Mouse (Mus musculus) urinary bladder, postnatal 0 days (tissue): ENCODE data around the gene Gm13199. TPM values are rescaled to one million over a fixed set of nuclear protein-coding genes. Genes with fewer than 3 reads are reported as not detected.

Source experiments
- polyA plus RNA-seq: library from polyadenylated mRNA; unstranded; fragments of >200 nt; fragmentation: Nextera tagmentation; extraction: Ambion mirVana; gene quantifications from 2 replicates; pipeline ENCODE4 v1.2.1, GENCODE M21; 2015

Gm13199 gene
- 0.28 TPM in 1 of 2 replicates, not detected in the other for polyA plus RNA-seq

DNA sequence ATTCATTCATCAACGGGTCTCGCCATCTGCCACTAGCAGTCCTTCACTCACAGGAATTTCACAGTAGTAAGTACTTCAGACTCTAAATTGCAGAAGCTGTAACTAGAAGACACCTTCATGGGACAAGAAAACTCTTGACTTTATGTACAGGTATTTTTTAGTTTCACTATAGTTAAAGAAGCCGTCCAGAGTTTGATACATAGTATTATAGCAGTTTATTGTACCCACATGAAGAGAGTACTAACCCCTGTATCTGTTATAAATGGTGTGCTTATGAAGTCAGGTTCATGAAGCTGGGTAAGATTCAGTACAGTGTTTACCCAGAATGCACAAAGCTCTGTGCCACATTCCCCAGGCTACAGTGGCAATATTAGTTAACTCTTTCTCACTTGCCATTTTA, at the start of gene Gm13199:
Gene Gm13199 (minus strand): TSS at position 101 of the 400 bp plus-strand sequence.

DNA sequence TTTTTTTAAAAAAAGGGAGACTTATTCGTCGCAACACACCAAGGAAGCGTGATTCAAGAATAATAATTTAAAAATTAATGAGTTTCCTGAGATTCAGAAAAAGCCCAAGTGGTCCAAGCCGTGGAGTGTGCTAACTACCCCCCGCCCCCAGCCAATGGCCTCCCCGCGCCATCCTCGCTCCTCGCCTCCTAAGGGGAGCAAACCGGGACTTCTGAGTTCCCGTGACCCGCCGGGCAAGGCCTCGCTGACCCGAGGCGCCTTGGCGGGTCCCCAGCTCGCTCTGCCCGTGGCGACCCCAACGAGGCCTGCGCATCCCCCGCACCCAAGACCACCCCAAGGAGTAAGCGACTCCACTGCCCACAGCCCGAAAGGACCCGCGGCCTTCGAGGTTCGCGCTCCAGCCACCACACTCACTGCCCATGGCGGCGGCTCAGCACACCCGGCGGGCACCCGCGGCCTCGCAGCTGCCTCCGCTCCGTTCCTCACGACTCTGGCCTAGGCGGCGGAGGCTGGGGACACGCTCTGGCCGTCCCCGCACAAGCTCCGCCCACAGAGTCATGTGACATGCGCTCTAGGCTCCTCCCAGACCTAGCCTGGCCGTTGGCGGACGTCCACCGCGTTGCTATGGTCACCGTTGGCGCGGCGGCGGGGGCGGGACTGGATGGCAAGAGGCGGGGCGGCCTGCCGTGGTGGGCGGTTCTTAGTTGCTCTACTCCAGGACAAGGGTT, 32.3 kb upstream of the Gm13199 start, which contains the start of gene Sec61a2:
Gene Sec61a2 (minus strand): TSS at position 590 of the 728 bp plus-strand sequence.

DNA sequence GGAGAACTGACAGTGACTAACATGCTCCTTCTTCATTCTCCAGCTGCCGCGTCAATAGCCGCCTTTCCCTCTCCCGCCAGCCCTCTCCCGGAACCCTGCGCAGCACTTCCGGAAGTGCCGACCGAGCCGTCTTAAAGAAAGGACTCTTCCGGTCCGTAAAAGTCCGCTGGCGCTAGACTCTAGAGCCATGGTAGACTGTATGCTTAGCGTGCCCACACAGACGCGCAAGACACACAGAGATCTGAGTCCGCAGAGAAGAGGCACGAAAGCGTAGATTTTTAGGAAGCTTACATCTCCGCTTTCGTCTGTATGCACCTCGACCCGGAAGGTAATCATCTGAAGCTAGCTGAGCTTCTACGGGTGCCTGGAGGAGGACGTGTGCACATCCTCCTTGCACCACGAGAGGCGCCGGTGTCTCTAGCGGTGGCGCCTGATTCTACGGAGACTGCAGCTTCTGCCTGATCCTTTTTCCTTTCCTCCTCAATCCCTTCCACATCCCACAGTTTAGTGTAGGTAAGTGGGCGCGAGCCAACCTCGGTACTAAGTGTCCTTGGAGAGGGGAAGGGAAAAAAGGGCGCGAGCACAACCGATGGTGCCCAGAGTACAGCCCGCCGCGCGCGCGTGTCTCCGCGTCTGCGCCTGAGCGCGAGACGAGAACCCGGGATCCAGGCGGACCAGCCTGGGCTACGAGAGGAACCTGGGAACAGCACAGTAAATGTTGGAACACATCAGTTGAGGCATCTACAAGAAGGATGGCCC, 17.7 kb downstream of the Gm13199 start, which contains the start of the genes Nudt5 and Cdc123:
Gene Nudt5 (plus strand): TSS at position 147 of the 759 bp plus-strand sequence.
Gene Cdc123 (minus strand): TSS at position 292 of the 759 bp plus-strand sequence.

Other genes with a start within 250 kb of the Gm13199 start
- 2.6 and 3.8 TPM in 2 replicates for gene Camk1d, start 148.4 kb downstream of the Gm13199 start, polyA plus RNA-seq
- 32.6 and 38.0 TPM in 2 replicates for gene Nudt5, start 17.9 kb downstream of the Gm13199 start, polyA plus RNA-seq
- 139 and 163 TPM in 2 replicates for gene Cdc123, start 17.8 kb downstream of the Gm13199 start, polyA plus RNA-seq
- gene Sec61a2, start 32.5 kb upstream of the Gm13199 start, polyA plus RNA-seq, result 20.3 and 24.4 TPM in 2 replicates
- 0.53 and 0.54 TPM in 2 replicates for gene Dhtkd1, start 79.9 kb upstream of the Gm13199 start, polyA plus RNA-seq
- gene Upf2, start 88.5 kb upstream of the Gm13199 start, polyA plus RNA-seq, result 4.4 and 5.6 TPM in 2 replicates